Mouse (Mus musculus): Measurements from ENCODE around the gene Myl12a. TPM values are rescaled to one million over a fixed set of nuclear protein-coding genes. Genes with fewer than 3 reads are reported as not detected.

Gene Myl12a
- total and polyA plus RNA-seq, 3 experiments, result 617 to 1,002 (median 822) TPM

GRCm38 (mm10) chr17:71001067-71001466 lies 1.6 kb downstream of the Myl12a start:
- DNase-seq, result no peak
- peak overlapping the region; percentile 21; the same call in 1 of the 2 replicates for H3K9ac ChIP-seq (ENCODE audit: low read depth, low read length)
- peaks cover 16% of the 10 kb centered on the region for H3K4me1 ChIP-seq (ENCODE audit: control insufficient read depth, insufficient read depth, low read length)
- H3K36me3 ChIP-seq (ENCODE audit: control insufficient read depth, insufficient read depth, low read length), result peaks cover 22% of the 10 kb centered on the region
- H3K27ac ChIP-seq, result peak overlapping the region; percentile 100
- intact Hi-C loops (cut with DNase I), result loop anchor here (5.0 kb wide), 1 partner anchor 181 kb away; the partner anchor contains the start of gene Lpin2
- H3K27me3 ChIP-seq (ENCODE audit: control insufficient read depth, insufficient read depth, low read length), result no peaks in the 10 kb centered on the region
- peak overlapping the region; percentile 65 for H3K4me3 ChIP-seq
- WGBS, result under 1% methylated on average over 6 of the region's 6 CpGs
- H3K79me2 ChIP-seq (replicated peaks; ENCODE audit: control insufficient read depth, insufficient read depth, low read length), result peaks cover 6% of the 10 kb centered on the region; the same call in 1 of the 2 replicates
- TF ChIP-seq POLR2A (IDR thresholded peaks at IDR 0.05; ENCODE audit: insufficient read depth, low read depth, low read length) (no peak), CTCF (IDR thresholded peaks at IDR 0.05) (no peak), EP300 (IDR thresholded peaks at IDR 0.05; ENCODE audit: insufficient read depth, low read depth, low read length) (no peak)

- intact Hi-C loops (cut with DNase I), result loop anchor here (5.0 kb wide), 1 partner anchor 182 kb away; the partner anchor contains the start of gene Lpin2
- no peak for TF ChIP-seq EP300 (IDR thresholded peaks at IDR 0.05; ENCODE audit: insufficient read depth, low read depth, low read length)
- Histone ChIP-seq H3K36me3 (ENCODE audit: control insufficient read depth, insufficient read depth, low read length) (peaks cover 25% of the 10 kb centered on the region), H3K4me3 (peak overlapping the region; percentile 65), H3K9ac (ENCODE audit: low read depth, low read length) (peak overlapping the region; percentile 71), H3K79me2 (replicated peaks; ENCODE audit: control insufficient read depth, insufficient read depth, low read length) (peaks cover 8% of the 10 kb centered on the region), H3K4me1 (ENCODE audit: control insufficient read depth, insufficient read depth, low read length) (peaks cover 18% of the 10 kb centered on the region), H3K27ac (peak overlapping the region; percentile 100), H3K27me3 (ENCODE audit: control insufficient read depth, insufficient read depth, low read length) (no peaks in the 10 kb centered on the region)
- 21% methylated on average over 2 of the region's 2 CpGs for WGBS
- no peak for DNase-seq
Observed at GRCm38 (mm10) chr17:71000255-71000654, 2.4 kb downstream of the Myl12a start.

GRCm38 (mm10) chr17:70999187-70999586 lies 3.5 kb downstream of the Myl12a start:
- WGBS, result 12% methylated on average over 5 of the region's 5 CpGs
- H3K4me1 ChIP-seq (ENCODE audit: control insufficient read depth, insufficient read depth, low read length), result peaks cover 21% of the 10 kb centered on the region

GRCm38 (mm10) chr17:70998400-70998975 lies 4.2 kb downstream of the Myl12a start:
- 11% methylated on average over 9 of the region's 9 CpGs for WGBS
- TF ChIP-seq EP300 (IDR thresholded peaks at IDR 0.05; ENCODE audit: insufficient read depth, low read depth, low read length) (no peak), POLR2A (IDR thresholded peaks at IDR 0.05; ENCODE audit: insufficient read depth, low read depth, low read length) (no peak), CTCF (IDR thresholded peaks at IDR 0.05) (0 out of 2 replicates have a peak, but pooled peaks have one; percentile 3)
- Histone ChIP-seq H3K27me3 (ENCODE audit: control insufficient read depth, insufficient read depth, low read length) (no peaks in the 10 kb centered on the region), H3K79me2 (replicated peaks; ENCODE audit: control insufficient read depth, insufficient read depth, low read length) (peaks cover 8% of the 10 kb centered on the region), H3K4me3 (peak overlapping the region; percentile 39), H3K36me3 (ENCODE audit: control insufficient read depth, insufficient read depth, low read length) (peaks cover 38% of the 10 kb centered on the region), H3K9ac (ENCODE audit: low read depth, low read length) (no peak overlapping the region; the same call in 1 of the 2 replicates), H3K4me1 (ENCODE audit: control insufficient read depth, insufficient read depth, low read length) (peaks cover 23% of the 10 kb centered on the region), H3K27ac (peak overlapping the region; percentile 100)
- DNase-seq, result peak in 1 of 2 experiments; percentile 35
- intact Hi-C loops (cut with DNase I), result no loop called here

More at GRCm38 (mm10) chr17:70999187-70999586, 3.5 kb downstream of the Myl12a start:
- intact Hi-C loops (cut with DNase I), result no loop called here
- Histone ChIP-seq H3K27me3 (ENCODE audit: control insufficient read depth, insufficient read depth, low read length) (no peaks in the 10 kb centered on the region), H3K9ac (ENCODE audit: low read depth, low read length) (no peak overlapping the region; the same call in 1 of the 2 replicates), H3K4me3 (no peak overlapping the region; the same call in 1 of the 2 replicates), H3K79me2 (replicated peaks; ENCODE audit: control insufficient read depth, insufficient read depth, low read length) (peaks cover 8% of the 10 kb centered on the region), H3K36me3 (ENCODE audit: control insufficient read depth, insufficient read depth, low read length) (peaks cover 32% of the 10 kb centered on the region), H3K27ac (peak overlapping the region; percentile 100)
- no peak for DNase-seq
- TF ChIP-seq POLR2A (IDR thresholded peaks at IDR 0.05; ENCODE audit: insufficient read depth, low read depth, low read length) (0 out of 2 replicates have a peak, but pooled peaks have one; percentile 31), EP300 (IDR thresholded peaks at IDR 0.05; ENCODE audit: insufficient read depth, low read depth, low read length) (no peak)

GRCm38 (mm10) chr17:70997836-70998235 lies 4.8 kb downstream of the Myl12a start:
- Histone ChIP-seq H3K27me3 (ENCODE audit: control insufficient read depth, insufficient read depth, low read length) (no peaks in the 10 kb centered on the region), H3K4me1 (ENCODE audit: control insufficient read depth, insufficient read depth, low read length) (peaks cover 19% of the 10 kb centered on the region), H3K9ac (ENCODE audit: low read depth, low read length) (peak overlapping the region; percentile 51), H3K79me2 (replicated peaks; ENCODE audit: control insufficient read depth, insufficient read depth, low read length) (peaks cover 8% of the 10 kb centered on the region), H3K27ac (peak overlapping the region; percentile 100), H3K36me3 (ENCODE audit: control insufficient read depth, insufficient read depth, low read length) (peaks cover 44% of the 10 kb centered on the region), H3K4me3 (peak overlapping the region; percentile 39)
- 9% methylated on average over 6 of the region's 6 CpGs for WGBS
- TF ChIP-seq EP300 (IDR thresholded peaks at IDR 0.05; ENCODE audit: insufficient read depth, low read depth, low read length) (no peak), POLR2A (IDR thresholded peaks at IDR 0.05; ENCODE audit: insufficient read depth, low read depth, low read length) (peak; percentile 73), CTCF (IDR thresholded peaks at IDR 0.05) (no peak)
- DNase-seq, result peak in 1 of 2 experiments; percentile 45
- intact Hi-C loops (cut with DNase I), result loop anchor here (1.0 to 2.0 kb wide), 2 partner anchors 25 to 28 kb away; no protein-coding TSS in a partner anchor

GRCm38 (mm10) chr17:70995551-70995950 lies 7.1 kb downstream of the Myl12a start:
- 59% methylated on average over 6 of the region's 6 CpGs for WGBS
- Histone ChIP-seq H3K9ac (ENCODE audit: low read depth, low read length) (peak overlapping the region; percentile 48), H3K27me3 (ENCODE audit: control insufficient read depth, insufficient read depth, low read length) (no peaks in the 10 kb centered on the region), H3K27ac (peak overlapping the region; percentile 100), H3K36me3 (ENCODE audit: control insufficient read depth, insufficient read depth, low read length) (peaks cover 59% of the 10 kb centered on the region), H3K4me3 (peak overlapping the region; percentile 39), H3K79me2 (replicated peaks; ENCODE audit: control insufficient read depth, insufficient read depth, low read length) (peaks cover 8% of the 10 kb centered on the region), H3K4me1 (ENCODE audit: control insufficient read depth, insufficient read depth, low read length) (peaks cover 24% of the 10 kb centered on the region)
- no peak for DNase-seq
- 0 out of 2 replicates have a peak, but pooled peaks have one; percentile 35 for TF ChIP-seq EP300 (IDR thresholded peaks at IDR 0.05; ENCODE audit: insufficient read depth, low read depth, low read length)
- no peak for TF ChIP-seq CTCF (IDR thresholded peaks at IDR 0.05)
- no peak for TF ChIP-seq POLR2A (IDR thresholded peaks at IDR 0.05; ENCODE audit: insufficient read depth, low read depth, low read length)
- intact Hi-C loops (cut with DNase I), result no loop called here

Data from heart, adult 2 months (tissue).